Mouse (Mus musculus) neural tube, embryonic 12.5 days (tissue): ENCODE data around the gene Pno1. TPM values are rescaled to one million over a fixed set of nuclear protein-coding genes. Genes with fewer than 3 reads are reported as not detected.

Experiments used
- ATAC-seq: fragments of 200-750 bp; cut with Nextera tagmentation; 2 replicates; pipeline ENCODE4 v1.8.0; 2017; ENCODE audit warnings: low read depth, mild to moderate bottlenecking, moderate TSS enrichment, moderate library complexity; ENCODE audit not compliant: low FRiP score
- H3K27ac ChIP-seq: fragments of 300-500 bp; sonication (generic); 2 replicates; pipeline ENCODE4 v1.5.1; 2016
- H3K27me3 ChIP-seq: fragments of 300-500 bp; sonication (generic); replicated peaks from 2 replicates; pipeline ENCODE4 v1.6.1; 2016; ENCODE audit warnings: mild to moderate bottlenecking
- H3K36me3 ChIP-seq: fragments of 300-500 bp; sonication (generic); 2 replicates; pipeline ENCODE4 v1.6.1; 2016; ENCODE audit warnings: mild to moderate bottlenecking
- H3K4me1 ChIP-seq: fragments of 300-500 bp; sonication (generic); 2 replicates; pipeline ENCODE4 v1.6.1; 2016
- H3K4me2 ChIP-seq: fragments of 300-500 bp; sonication (generic); replicated peaks from 2 replicates; pipeline ENCODE4 v1.6.1; 2016; ENCODE audit warnings: mild to moderate bottlenecking
- H3K4me3 ChIP-seq: fragments of 300-500 bp; sonication (generic); 2 replicates; pipeline ENCODE4 v1.5.1; 2016
- H3K9ac ChIP-seq: fragments of 300-500 bp; sonication (generic); 2 replicates; pipeline ENCODE4 v1.6.1; 2016; ENCODE audit warnings: mild to moderate bottlenecking
- H3K9me3 ChIP-seq: fragments of 300-500 bp; sonication (generic); 2 replicates; pipeline ENCODE4 v1.6.1; 2016; ENCODE audit warnings: mild to moderate bottlenecking
- WGBS: fragments of 180-500 bp; shearing (Covaris S2); methylation state at CpG from one replicate; pipeline ENCODE4 v1.1.7; 2016; 5-methylcytosine and 5-hydroxymethylcytosine counted together
- polyA plus RNA-seq: library from polyadenylated mRNA; unstranded; fragments of >200 nt; fragmentation: Nextera tagmentation; extraction: Ambion mirVana; gene quantifications from 2 replicates; pipeline ENCODE4 v1.2.1, GENCODE M21; 2016

The Pno1 gene
- polyA plus RNA-seq, 1 experiment from 2014 or later = 69.5 TPM

DNA sequence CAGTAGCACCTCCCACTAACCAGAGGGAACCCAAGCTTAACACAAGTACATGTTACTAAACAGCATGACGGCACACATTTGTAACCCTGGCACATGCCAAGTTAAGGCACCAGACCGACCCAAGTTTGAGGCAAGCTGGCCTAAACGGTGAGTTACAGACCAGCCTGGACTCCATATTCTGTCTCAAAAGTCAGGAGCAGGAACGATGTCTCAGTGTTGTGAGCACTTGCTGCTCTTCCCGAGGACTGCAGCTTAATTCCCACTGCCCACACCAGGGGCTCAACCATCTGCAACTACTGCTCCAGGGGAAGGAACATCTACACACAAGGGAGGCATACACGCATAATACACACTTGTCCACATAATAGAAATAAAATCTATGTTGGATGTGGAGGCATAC lies 8.9 kb downstream of the Pno1 start:
- Histone ChIP-seq H3K9ac (no peak overlapping the region), H3K4me2 (no peak overlapping the region), H3K27me3 (no peaks in the 10 kb centered on the region), H3K4me1 (no peaks in the 10 kb centered on the region), H3K4me3 (no peak overlapping the region), H3K27ac (no peak overlapping the region), H3K36me3 (peaks cover 28% of the 10 kb centered on the region), H3K9me3 (no peaks in the 10 kb centered on the region)
- ATAC-seq = no peak
- WGBS = 90% methylated on average over 6 of the region's 6 CpGs

DNA sequence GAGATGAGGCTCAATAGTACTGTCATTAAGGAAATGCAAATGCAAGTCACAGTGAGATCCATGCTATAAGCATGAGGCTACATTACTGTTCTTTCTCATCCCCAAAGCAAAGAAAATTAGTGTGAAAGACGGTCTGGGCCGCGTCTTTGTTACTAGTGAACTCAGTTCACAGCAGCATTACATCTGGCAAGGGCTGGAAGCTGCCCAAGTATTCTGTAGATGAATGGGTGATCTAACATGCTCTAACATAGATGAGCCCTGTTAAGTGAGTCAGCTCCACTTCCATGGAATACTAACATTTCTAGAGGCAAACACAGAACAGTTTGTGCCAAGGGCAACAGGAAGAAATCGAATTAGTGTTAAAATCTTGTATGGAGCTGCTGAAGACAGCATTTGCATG lies 10.4 kb downstream of the Pno1 start:
- no peak for ATAC-seq
- no peak overlapping the region for H3K4me2 ChIP-seq

DNA sequence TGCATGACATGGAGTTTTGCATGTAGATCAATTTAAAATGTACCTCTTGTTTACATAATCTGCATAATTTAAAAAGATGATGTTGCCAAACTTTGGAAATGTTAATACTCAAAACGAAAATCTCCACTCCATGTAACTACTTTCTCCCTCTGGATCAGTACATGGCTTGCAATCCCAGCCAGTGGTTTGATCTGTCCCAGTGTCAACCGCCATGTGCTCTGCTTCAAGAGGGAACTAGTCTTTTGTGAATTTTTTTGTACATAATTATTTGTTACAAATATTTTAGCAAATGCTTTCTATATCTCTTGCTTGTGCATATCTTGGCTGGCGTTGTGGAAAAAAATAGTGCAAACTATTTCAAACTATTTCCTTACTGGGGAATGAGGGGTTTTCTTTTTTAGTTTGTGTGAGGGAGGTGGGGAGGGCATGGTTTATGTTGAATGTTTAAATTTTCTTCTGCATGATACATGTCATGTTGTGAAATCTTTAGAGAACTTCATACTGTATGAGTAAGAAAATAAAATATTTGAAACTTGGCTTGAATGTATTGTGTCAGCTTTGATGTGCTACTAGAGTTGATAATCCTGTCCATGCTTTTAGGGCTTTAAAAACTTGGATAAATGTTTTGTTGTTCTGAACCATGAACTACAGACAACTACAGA lies 11.4 kb downstream of the Pno1 start:
- Histone ChIP-seq H3K27me3 (no peaks in the 10 kb centered on the region), H3K4me3 (no peak overlapping the region), H3K9ac (no peak overlapping the region), H3K27ac (no peak overlapping the region), H3K36me3 (peaks cover 49% of the 10 kb centered on the region), H3K9me3 (no peaks in the 10 kb centered on the region), H3K4me1 (no peaks in the 10 kb centered on the region), H3K4me2 (no peak overlapping the region)
- no peak for ATAC-seq
- 95% methylated on average over 3 of the region's 3 CpGs for WGBS

More for the DNA sequence above, 10.4 kb downstream of the Pno1 start:
- 93% methylated on average over 4 of the region's 4 CpGs for WGBS
- Histone ChIP-seq H3K4me1 (no peaks in the 10 kb centered on the region), H3K27ac (no peak overlapping the region), H3K9ac (no peak overlapping the region), H3K4me3 (no peak overlapping the region), H3K27me3 (no peaks in the 10 kb centered on the region), H3K36me3 (peaks cover 39% of the 10 kb centered on the region), H3K9me3 (no peaks in the 10 kb centered on the region)

DNA sequence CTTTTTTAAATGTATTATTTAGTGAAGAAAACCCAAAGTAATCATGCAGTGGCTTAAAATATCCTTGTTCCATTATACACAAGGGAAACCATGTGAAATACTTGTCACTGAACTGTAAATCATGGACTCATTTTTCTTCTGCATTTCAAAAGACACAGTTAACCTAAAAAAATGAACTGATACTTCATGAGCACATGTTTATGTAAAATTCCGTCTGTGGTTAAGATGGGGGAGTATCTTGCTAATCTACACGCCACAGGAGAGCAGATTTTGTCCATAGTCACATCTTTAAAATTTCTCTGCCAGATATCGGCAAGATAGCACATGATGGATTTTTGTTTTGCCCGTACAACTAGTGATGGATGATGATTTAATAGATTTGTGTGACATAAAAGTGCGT lies 12.2 kb downstream of the Pno1 start:
- H3K27me3 ChIP-seq = no peaks in the 10 kb centered on the region
- peaks cover 55% of the 10 kb centered on the region for H3K36me3 ChIP-seq
- WGBS = 92% methylated on average over 5 of the region's 5 CpGs
- no peaks in the 10 kb centered on the region for H3K4me1 ChIP-seq
- H3K4me3 ChIP-seq = no peak overlapping the region
- ATAC-seq = no peak
- no peak overlapping the region for H3K4me2 ChIP-seq
- no peaks in the 10 kb centered on the region for H3K9me3 ChIP-seq
- H3K27ac ChIP-seq = no peak overlapping the region
- no peak overlapping the region for H3K9ac ChIP-seq

DNA sequence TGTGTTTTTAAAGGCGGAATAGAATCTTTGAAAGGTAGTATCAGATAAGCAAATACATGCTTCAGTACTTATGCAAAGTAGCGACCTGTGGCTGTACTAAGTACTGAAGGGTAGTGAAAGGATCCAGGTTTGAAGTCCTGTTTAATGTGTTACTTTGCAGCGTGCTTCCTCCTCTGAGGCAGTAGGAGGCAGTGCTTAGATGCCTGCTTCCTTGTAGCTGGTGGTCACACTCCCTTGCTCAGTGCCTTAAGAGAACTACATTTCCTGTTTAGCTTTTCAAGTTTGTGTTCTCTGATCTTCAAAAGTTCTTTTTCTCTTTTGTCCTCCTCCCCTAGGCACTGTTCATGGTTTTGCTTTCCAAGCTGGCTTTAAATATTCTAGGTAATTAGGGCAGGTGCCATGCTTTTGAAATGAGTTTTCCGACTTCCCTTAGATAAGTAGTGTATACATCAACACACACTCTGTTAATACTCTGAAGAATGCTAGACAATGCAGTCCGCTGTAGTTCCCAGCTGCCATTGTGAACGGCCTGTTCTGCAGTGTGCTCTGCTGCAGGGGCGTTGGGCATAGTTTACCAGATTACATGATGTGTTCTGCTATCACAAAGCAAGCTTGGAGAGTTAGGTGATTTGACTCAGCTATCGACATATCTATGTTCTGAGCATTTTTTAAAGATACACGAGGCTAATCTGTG lies 19.1 kb downstream of the Pno1 start:
- Histone ChIP-seq H3K4me3 (no peak overlapping the region), H3K36me3 (peaks cover 29% of the 10 kb centered on the region), H3K27me3 (no peaks in the 10 kb centered on the region), H3K9me3 (no peaks in the 10 kb centered on the region), H3K4me2 (no peak overlapping the region), H3K4me1 (no peaks in the 10 kb centered on the region), H3K27ac (no peak overlapping the region), H3K9ac (no peak overlapping the region)
- no peak for ATAC-seq
- 84% methylated on average over 9 of the region's 9 CpGs for WGBS

DNA sequence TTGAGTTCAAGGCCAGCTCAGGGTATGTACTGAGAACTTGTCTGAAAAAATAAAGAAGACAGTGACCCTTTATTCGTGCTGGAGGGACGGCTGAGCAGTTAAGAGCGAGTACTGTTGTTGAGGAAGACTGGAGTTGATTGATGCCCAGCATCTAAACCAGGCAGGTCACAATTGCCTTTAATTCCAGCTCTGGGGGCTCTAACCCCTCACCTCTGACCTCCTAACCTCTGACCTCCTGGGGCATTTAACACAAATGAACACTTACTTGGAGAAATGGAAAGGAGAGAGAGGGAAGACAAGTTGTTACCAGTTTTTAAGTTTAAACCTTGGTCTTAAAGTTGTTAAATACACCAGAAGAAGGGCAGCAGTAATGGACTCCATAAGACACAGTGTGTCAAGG lies 22.6 kb downstream of the Pno1 start:
- Histone ChIP-seq H3K4me1 (no peaks in the 10 kb centered on the region), H3K36me3 (no peaks in the 10 kb centered on the region), H3K27ac (no peak overlapping the region), H3K4me2 (no peak overlapping the region), H3K9ac (no peak overlapping the region), H3K9me3 (no peaks in the 10 kb centered on the region), H3K27me3 (no peaks in the 10 kb centered on the region), H3K4me3 (no peak overlapping the region)
- WGBS = 25% methylated on average over 3 of the region's 3 CpGs
- ATAC-seq = no peak

DNA sequence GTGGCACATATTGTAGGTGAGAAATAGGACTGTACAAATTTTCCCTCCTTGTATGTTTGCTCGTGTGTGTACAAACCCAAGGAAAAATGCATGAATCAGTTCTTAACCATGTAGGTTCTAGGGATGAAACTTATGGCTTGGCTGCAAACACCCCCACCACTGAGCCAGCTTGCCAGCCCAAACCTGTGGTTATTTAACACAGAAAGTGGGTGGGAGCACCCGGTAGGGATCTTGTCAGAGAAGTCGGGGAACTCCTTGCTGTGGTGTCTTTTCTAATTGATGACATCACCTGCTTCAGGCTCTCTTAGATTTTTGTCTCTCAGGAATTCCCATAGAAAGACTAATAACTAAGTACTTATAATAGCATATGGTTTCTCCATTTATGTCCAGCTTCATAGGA lies 23.7 kb downstream of the Pno1 start:
- H3K27ac ChIP-seq = no peak overlapping the region
- 80% methylated on average over 3 of the region's 3 CpGs for WGBS
- no peaks in the 10 kb centered on the region for H3K36me3 ChIP-seq
- H3K27me3 ChIP-seq = no peaks in the 10 kb centered on the region
- H3K9me3 ChIP-seq = no peaks in the 10 kb centered on the region
- H3K4me2 ChIP-seq = no peak overlapping the region
- no peak overlapping the region for H3K9ac ChIP-seq
- no peak for ATAC-seq
- no peaks in the 10 kb centered on the region for H3K4me1 ChIP-seq
- no peak overlapping the region for H3K4me3 ChIP-seq

DNA sequence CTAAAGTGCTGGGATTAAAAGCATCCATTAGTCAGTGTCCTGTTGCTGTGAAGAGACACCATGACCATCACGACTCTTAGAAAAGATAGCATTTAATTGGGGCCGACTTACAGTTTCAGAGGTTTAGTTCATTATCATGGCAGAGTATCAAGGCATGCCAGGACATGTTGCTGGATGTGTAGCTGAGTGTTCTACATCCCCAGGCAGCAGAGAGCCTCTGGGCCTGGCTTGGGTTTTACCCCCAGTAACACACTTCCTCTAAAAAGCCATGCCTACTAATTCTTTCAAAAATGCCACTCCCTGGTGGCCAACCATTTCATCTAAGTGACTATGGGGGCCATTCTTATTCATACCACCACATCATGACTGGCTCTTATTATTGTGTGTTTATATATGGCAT lies 28.2 kb downstream of the Pno1 start:
- Histone ChIP-seq H3K9me3 (no peaks in the 10 kb centered on the region), H3K27ac (no peak overlapping the region), H3K27me3 (no peaks in the 10 kb centered on the region), H3K4me2 (no peak overlapping the region), H3K4me3 (no peak overlapping the region), H3K9ac (no peak overlapping the region), H3K4me1 (no peaks in the 10 kb centered on the region), H3K36me3 (no peaks in the 10 kb centered on the region)
- WGBS = 84% methylated on average over 2 of the region's 2 CpGs
- no peak for ATAC-seq

DNA sequence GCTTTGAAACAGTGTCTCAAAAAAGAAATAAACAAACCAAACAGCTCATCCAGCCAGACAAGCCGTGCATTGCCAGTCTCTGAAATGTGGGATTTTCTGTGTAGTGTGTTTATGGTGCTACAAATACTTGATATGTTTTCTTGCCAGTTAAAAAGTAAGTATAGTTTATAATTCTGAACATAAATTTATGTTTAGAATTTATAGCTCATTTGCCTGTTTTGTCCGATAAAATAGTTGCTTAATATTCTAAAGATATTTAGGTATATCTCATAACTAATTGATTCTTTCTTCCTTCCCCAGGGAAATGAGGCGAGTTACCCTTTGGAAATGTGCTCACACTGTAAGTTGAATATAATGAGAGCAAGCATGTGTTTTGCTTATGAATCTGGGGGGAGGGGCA lies 29.6 kb downstream of the Pno1 start, which contains the start of gene Wdr92:
Gene Wdr92, plus strand, starts transcription at position 301 of the 400 bp plus-strand sequence.
- ATAC-seq = no peak

DNA sequence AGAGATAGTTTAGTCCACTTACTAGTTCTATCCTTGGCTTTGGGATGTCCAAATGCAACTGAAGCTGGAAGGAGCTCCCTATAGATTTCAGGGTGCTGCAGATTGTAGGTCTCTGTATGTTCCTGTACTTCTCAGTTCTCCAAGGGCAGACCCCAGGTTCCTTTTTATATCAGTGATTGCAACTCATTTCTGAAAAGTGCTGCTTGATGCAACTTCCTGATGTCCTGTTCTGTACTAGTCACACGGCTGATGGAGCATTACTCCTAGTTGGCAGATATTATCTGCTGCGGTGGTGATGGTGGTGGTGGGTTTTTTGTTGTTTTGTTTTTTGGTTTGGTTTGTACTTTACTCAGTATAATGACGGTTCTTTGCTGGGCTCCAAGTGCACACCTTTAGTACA lies 30.6 kb downstream of the Pno1 start:
- no peaks in the 10 kb centered on the region for H3K4me1 ChIP-seq
- no peak overlapping the region for H3K9ac ChIP-seq
- no peak for ATAC-seq
- no peak overlapping the region for H3K4me2 ChIP-seq
- H3K27ac ChIP-seq = no peak overlapping the region
- no peak overlapping the region for H3K4me3 ChIP-seq
- H3K9me3 ChIP-seq = no peaks in the 10 kb centered on the region
- no peaks in the 10 kb centered on the region for H3K27me3 ChIP-seq
- no peaks in the 10 kb centered on the region for H3K36me3 ChIP-seq
- 90% methylated on average over 3 of the region's 3 CpGs for WGBS

More for the DNA sequence above, 29.6 kb downstream of the Pno1 start, which contains the start of gene Wdr92:
- Histone ChIP-seq H3K27ac (no peak within 1 kb of the TSS), H3K9ac (no peak within 1 kb of the TSS), H3K4me3 (no peak within 1 kb of the TSS), H3K9me3 (no peaks in the 10 kb centered on the region), H3K27me3 (no peaks in the 10 kb centered on the region), H3K4me1 (no peaks in the 10 kb centered on the region), H3K4me2 (no peak within 1 kb of the TSS), H3K36me3 (no peaks in the 10 kb centered on the region)
- 84% methylated on average over 3 of the region's 3 CpGs for WGBS

DNA sequence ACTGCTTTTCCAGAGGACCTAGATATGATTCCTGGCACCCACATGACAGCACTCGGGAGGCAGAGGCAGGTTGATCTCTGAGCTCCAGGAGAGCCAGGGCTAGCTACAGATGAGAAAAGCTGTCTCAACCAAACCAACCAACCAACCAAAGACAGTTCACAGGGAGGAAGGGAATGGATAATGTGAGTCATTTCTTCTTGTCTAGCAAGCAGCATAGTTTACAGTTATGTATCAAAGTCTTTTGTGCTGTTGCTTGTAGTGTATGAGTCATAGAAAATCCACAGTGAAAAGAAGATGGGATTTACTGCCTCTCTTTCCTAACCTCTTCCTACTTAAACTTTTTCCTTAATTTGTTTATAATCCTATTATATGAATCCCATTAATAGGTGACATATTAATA lies 34.7 kb downstream of the Pno1 start:
- H3K27me3 ChIP-seq = no peaks in the 10 kb centered on the region
- no peak overlapping the region for H3K4me3 ChIP-seq
- WGBS = 88% methylated on average over 1 of the region's 1 CpGs
- no peak overlapping the region for H3K27ac ChIP-seq
- H3K4me1 ChIP-seq = no peaks in the 10 kb centered on the region
- no peak for ATAC-seq
- no peak overlapping the region for H3K9ac ChIP-seq
- peaks cover 3% of the 10 kb centered on the region; the same call in 1 of the 2 replicates for H3K36me3 ChIP-seq
- H3K4me2 ChIP-seq = no peak overlapping the region
- H3K9me3 ChIP-seq = peaks cover 12% of the 10 kb centered on the region; the same call in 1 of the 2 replicates

DNA sequence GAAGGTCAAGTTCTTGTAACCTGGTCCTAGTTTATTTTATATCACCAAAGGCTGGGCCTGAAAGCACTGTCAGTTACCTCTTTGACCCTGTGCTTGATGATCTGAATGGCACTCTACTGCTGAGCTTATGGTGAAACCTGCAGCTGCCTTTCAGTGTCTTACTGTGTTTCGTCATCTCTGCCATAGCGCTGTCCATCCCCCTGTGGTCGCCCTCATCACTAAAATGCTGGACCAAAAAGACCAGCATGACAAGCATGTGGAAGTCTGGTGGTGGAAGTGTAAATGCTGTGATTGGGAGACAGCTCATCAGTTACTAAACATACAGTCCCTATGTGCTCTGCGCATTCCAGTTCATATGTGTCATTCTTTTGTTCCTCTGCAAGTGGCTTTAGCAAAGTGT lies 39.1 kb downstream of the Pno1 start:
- no peak overlapping the region for H3K27ac ChIP-seq
- peaks cover 12% of the 10 kb centered on the region; the same call in 1 of the 2 replicates for H3K9me3 ChIP-seq
- H3K4me1 ChIP-seq = no peaks in the 10 kb centered on the region
- WGBS = 93% methylated on average over 4 of the region's 4 CpGs
- no peak overlapping the region for H3K9ac ChIP-seq
- H3K36me3 ChIP-seq = peaks cover 3% of the 10 kb centered on the region; the same call in 1 of the 2 replicates
- H3K4me3 ChIP-seq = no peak overlapping the region
- ATAC-seq = no peak
- H3K4me2 ChIP-seq = no peak overlapping the region
- H3K27me3 ChIP-seq = no peaks in the 10 kb centered on the region
